Mouse (Mus musculus) megakaryocyte, embryonic 14.5 days (primary cell): Measurements from ENCODE around the gene Pde6d.
"Not testable (repeated sequence)": the region's sequence is repeated elsewhere in the genome, so short reads cannot be mapped to it uniquely, and the experiment has no call there.

Experiments
- FLI1 ChIP-seq: IDR thresholded peaks from 2 replicates; pipeline ENCODE4 v1.6.1; 2012; ENCODE audit warnings: low read length, inconsistent platforms, mixed read lengths
- GATA1 ChIP-seq: IDR thresholded peaks from 3 replicates; pipeline ENCODE4 v1.6.1; 2012; ENCODE audit warnings: mixed read lengths, low read length, inconsistent platforms, borderline replicate concordance

DNA sequence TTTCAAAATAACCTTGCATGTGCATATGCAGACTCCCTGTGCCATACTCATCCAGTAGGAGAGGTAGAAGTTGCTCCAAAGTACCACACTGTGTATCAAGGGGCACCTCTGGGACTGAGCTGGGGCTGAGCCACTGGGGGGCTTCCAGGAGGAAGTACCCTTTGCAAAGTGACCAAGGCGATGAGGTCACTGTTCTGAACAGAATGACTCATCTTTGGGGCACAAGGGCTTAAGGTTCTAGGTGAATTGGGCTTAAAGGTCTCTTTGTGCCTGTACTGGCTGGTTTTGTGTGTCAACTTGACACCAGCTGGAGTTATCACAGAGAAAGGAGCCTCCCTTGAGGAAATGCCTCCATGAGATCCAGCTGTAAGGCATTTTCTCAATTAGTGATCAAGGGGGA lies 69.4 kb downstream of the Pde6d start:
- not testable (repeated sequence) for TF ChIP-seq GATA1, FLI1
